Mouse (Mus musculus) limb, embryonic 13.5 days (tissue): ENCODE data around the gene Chchd4. TPM values are rescaled to one million over a fixed set of nuclear protein-coding genes. Genes with fewer than 3 reads are reported as not detected.

Experiments used
- ATAC-seq: fragments of 200-750 bp; cut with Nextera tagmentation; 2 replicates; pipeline ENCODE4 v1.8.0; 2017; ENCODE audit warnings: low read depth, moderate number of reproducible peaks, moderate TSS enrichment; ENCODE audit not compliant: low FRiP score
- H3K27ac ChIP-seq: fragments of 300-500 bp; sonication (generic); 2 replicates; pipeline ENCODE4 v1.5.1; 2015; ENCODE audit warnings: inconsistent platforms, mild to moderate bottlenecking, moderate library complexity
- H3K27me3 ChIP-seq: fragments of 300-500 bp; sonication (generic); 2 replicates; pipeline ENCODE4 v1.6.1; 2015; ENCODE audit warnings: mild to moderate bottlenecking, inconsistent platforms
- H3K36me3 ChIP-seq: fragments of 300-500 bp; sonication (generic); 2 replicates; pipeline ENCODE4 v1.6.1; 2015; ENCODE audit warnings: inconsistent platforms, mild to moderate bottlenecking, moderate library complexity
- H3K4me1 ChIP-seq: fragments of 300-500 bp; sonication (generic); 2 replicates; pipeline ENCODE4 v1.6.1; 2015; ENCODE audit warnings: inconsistent platforms
- H3K4me2 ChIP-seq: fragments of 300-500 bp; sonication (generic); replicated peaks from 2 replicates; pipeline ENCODE4 v1.6.1; 2015; ENCODE audit warnings: inconsistent platforms, mild to moderate bottlenecking, moderate library complexity
- H3K4me3 ChIP-seq: fragments of 300-500 bp; sonication (generic); 2 replicates; pipeline ENCODE4 v1.5.1; 2015; ENCODE audit warnings: moderate library complexity, mild to moderate bottlenecking, inconsistent platforms
- H3K9ac ChIP-seq: fragments of 300-500 bp; sonication (generic); 2 replicates; pipeline ENCODE4 v1.6.1; 2015; ENCODE audit warnings: mild to moderate bottlenecking, inconsistent platforms
- H3K9me3 ChIP-seq: fragments of 300-500 bp; sonication (generic); 2 replicates; pipeline ENCODE4 v1.6.1; 2016; ENCODE audit warnings: inconsistent platforms
- WGBS: fragments of 180-500 bp; shearing (Covaris S2); methylation state at CpG from one replicate; pipeline ENCODE4 v1.1.7; 2015; 5-methylcytosine and 5-hydroxymethylcytosine counted together
- polyA plus RNA-seq: library from polyadenylated mRNA; unstranded; fragments of >200 nt; fragmentation: Nextera tagmentation; extraction: Ambion mirVana; gene quantifications from 2 replicates; pipeline ENCODE4 v1.2.1, GENCODE M21; 2015

The Chchd4 gene
- polyA plus RNA-seq, 1 experiment from 2014 or later, result 22.6 TPM

- ATAC-seq, result no peak
- no peak overlapping the region for H3K4me2 ChIP-seq
- WGBS, result 89% methylated on average over 2 of the region's 2 CpGs
These were observed 2.6 kb downstream of the Chchd4 start for GRCm38 (mm10) chr6:91470712-91471111.

GRCm38 (mm10) chr6:91467106-91467505 lies 6.2 kb downstream of the Chchd4 start:
- Histone ChIP-seq H3K4me1 (peaks cover 7% of the 10 kb centered on the region), H3K36me3 (peaks cover 73% of the 10 kb centered on the region), H3K27ac (no peak overlapping the region), H3K4me3 (no peak overlapping the region), H3K4me2 (no peak overlapping the region), H3K9me3 (no peaks in the 10 kb centered on the region), H3K27me3 (no peaks in the 10 kb centered on the region), H3K9ac (no peak overlapping the region)
- ATAC-seq, result no peak
- WGBS, result 94% methylated on average over 1 of the region's 1 CpGs

More at GRCm38 (mm10) chr6:91470712-91471111, 2.6 kb downstream of the Chchd4 start:
- Histone ChIP-seq H3K4me3 (no peak overlapping the region), H3K4me1 (peaks cover 26% of the 10 kb centered on the region), H3K27ac (no peak overlapping the region), H3K9me3 (no peaks in the 10 kb centered on the region), H3K36me3 (peaks cover 41% of the 10 kb centered on the region), H3K27me3 (no peaks in the 10 kb centered on the region), H3K9ac (no peak overlapping the region)

GRCm38 (mm10) chr6:91465756-91466155 lies 7.6 kb downstream of the Chchd4 start:
- ATAC-seq, result no peak
- H3K27ac ChIP-seq, result no peak overlapping the region
- WGBS, result 86% methylated on average over 2 of the region's 2 CpGs
- no peaks in the 10 kb centered on the region for H3K27me3 ChIP-seq
- no peak overlapping the region for H3K4me2 ChIP-seq
- no peaks in the 10 kb centered on the region for H3K9me3 ChIP-seq
- no peak overlapping the region for H3K4me3 ChIP-seq
- H3K4me1 ChIP-seq, result no peaks in the 10 kb centered on the region
- peaks cover 73% of the 10 kb centered on the region for H3K36me3 ChIP-seq
- 0 out of 2 replicates have a peak overlapping the region, but pooled peaks have one; percentile 2 for H3K9ac ChIP-seq

- H3K27me3 ChIP-seq, result no peaks in the 10 kb centered on the region
- H3K9ac ChIP-seq, result no peak overlapping the region
- no peak overlapping the region for H3K27ac ChIP-seq
- H3K4me3 ChIP-seq, result no peak overlapping the region
- H3K4me2 ChIP-seq, result no peak overlapping the region
- no peak for ATAC-seq
- no peaks in the 10 kb centered on the region for H3K4me1 ChIP-seq
- H3K9me3 ChIP-seq, result no peaks in the 10 kb centered on the region
- WGBS, result 85% methylated on average over 1 of the region's 1 CpGs
- peaks cover 20% of the 10 kb centered on the region for H3K36me3 ChIP-seq
These were observed 13.9 kb downstream of the Chchd4 start for GRCm38 (mm10) chr6:91459471-91459870.

- ATAC-seq, result no peak
- H3K9me3 ChIP-seq, result no peaks in the 10 kb centered on the region
- no peak overlapping the region for H3K4me3 ChIP-seq
- H3K9ac ChIP-seq, result no peak overlapping the region
- no peaks in the 10 kb centered on the region for H3K36me3 ChIP-seq
- 37% methylated on average over 5 of the region's 5 CpGs for WGBS
- no peak overlapping the region for H3K4me2 ChIP-seq
- H3K4me1 ChIP-seq, result no peaks in the 10 kb centered on the region
- no peak overlapping the region for H3K27ac ChIP-seq
- 0 out of 2 replicates have a peak, but pooled peaks cover 4% of the 10 kb centered on the region for H3K27me3 ChIP-seq
These were observed 18.8 kb downstream of the Chchd4 start for GRCm38 (mm10) chr6:91454546-91454945.

- Histone ChIP-seq H3K36me3 (no peaks in the 10 kb centered on the region), H3K27ac (no peak overlapping the region), H3K4me2 (no peak overlapping the region), H3K4me1 (no peaks in the 10 kb centered on the region), H3K9ac (no peak overlapping the region), H3K9me3 (no peaks in the 10 kb centered on the region), H3K27me3 (0 out of 2 replicates have a peak, but pooled peaks cover 12% of the 10 kb centered on the region), H3K4me3 (no peak overlapping the region)
- no peak for ATAC-seq
- WGBS, result 61% methylated on average over 1 of the region's 1 CpGs
These were observed 21.3 kb downstream of the Chchd4 start for GRCm38 (mm10) chr6:91452056-91452455.

GRCm38 (mm10) chr6:91449472-91450225 lies 23.7 kb downstream of the Chchd4 start:
- no peak for ATAC-seq
- Histone ChIP-seq H3K9me3 (no peaks in the 10 kb centered on the region), H3K4me2 (no peak overlapping the region), H3K27ac (no peak overlapping the region), H3K4me1 (no peaks in the 10 kb centered on the region), H3K4me3 (no peak overlapping the region), H3K36me3 (no peaks in the 10 kb centered on the region), H3K9ac (no peak overlapping the region), H3K27me3 (0 out of 2 replicates have a peak, but pooled peaks cover 12% of the 10 kb centered on the region)
- 49% methylated on average over 3 of the region's 3 CpGs for WGBS

- ATAC-seq, result no peak
- Histone ChIP-seq H3K4me3 (no peak overlapping the region), H3K36me3 (no peaks in the 10 kb centered on the region), H3K27ac (no peak overlapping the region), H3K9ac (no peak overlapping the region), H3K27me3 (0 out of 2 replicates have a peak, but pooled peaks cover 12% of the 10 kb centered on the region), H3K9me3 (no peaks in the 10 kb centered on the region), H3K4me1 (peaks cover 5% of the 10 kb centered on the region), H3K4me2 (no peak overlapping the region)
- 81% methylated on average over 3 of the region's 3 CpGs for WGBS
These were observed 28.0 kb downstream of the Chchd4 start for GRCm38 (mm10) chr6:91445316-91445715.

- Histone ChIP-seq H3K9ac (peak overlapping the region; percentile 78), H3K36me3 (no peaks in the 10 kb centered on the region), H3K4me2 (peak overlapping the region; percentile 86), H3K4me3 (peak overlapping the region; percentile 68), H3K9me3 (no peaks in the 10 kb centered on the region), H3K27me3 (peaks cover 19% of the 10 kb centered on the region), H3K4me1 (peaks cover 5% of the 10 kb centered on the region), H3K27ac (peak overlapping the region; percentile 49; the same call in 1 of the 2 replicates)
- 3% methylated on average over 19 of the region's 19 CpGs for WGBS
- peak; percentile 39; the same call in 1 of the 2 replicates for ATAC-seq
These were observed 32.1 kb downstream of the Chchd4 start for GRCm38 (mm10) chr6:91441145-91441662.

- H3K27me3 ChIP-seq, result peaks cover 24% of the 10 kb centered on the region
- 2% methylated on average over 30 of the region's 30 CpGs for WGBS
- no peaks in the 10 kb centered on the region for H3K9me3 ChIP-seq
These were observed 32.7 kb downstream of the Chchd4 start for GRCm38 (mm10) chr6:91440474-91441144.

GRCm38 (mm10) chr6:91424151-91424550 lies 49.2 kb downstream of the Chchd4 start:
- H3K27me3 ChIP-seq, result peaks cover 17% of the 10 kb centered on the region; the same call in 1 of the 2 replicates
- no peaks in the 10 kb centered on the region for H3K36me3 ChIP-seq
- H3K4me1 ChIP-seq, result no peaks in the 10 kb centered on the region
- no peak overlapping the region for H3K4me2 ChIP-seq
- H3K27ac ChIP-seq, result no peak overlapping the region
- 64% methylated on average over 4 of the region's 4 CpGs for WGBS
- H3K4me3 ChIP-seq, result no peak overlapping the region
- no peaks in the 10 kb centered on the region for H3K9me3 ChIP-seq
- ATAC-seq, result no peak
- no peak overlapping the region for H3K9ac ChIP-seq

More at GRCm38 (mm10) chr6:91440474-91441144, 32.7 kb downstream of the Chchd4 start:
- H3K4me3 ChIP-seq, result peak overlapping the region; percentile 68
- peak overlapping the region; percentile 86 for H3K4me2 ChIP-seq
- peak overlapping the region; percentile 78 for H3K9ac ChIP-seq
- H3K36me3 ChIP-seq, result no peaks in the 10 kb centered on the region
- H3K27ac ChIP-seq, result peak overlapping the region; percentile 49; the same call in 1 of the 2 replicates
- peak; percentile 95 for ATAC-seq
- peaks cover 5% of the 10 kb centered on the region for H3K4me1 ChIP-seq

GRCm38 (mm10) chr6:91421629-91422028 lies 51.7 kb downstream of the Chchd4 start:
- Histone ChIP-seq H3K9ac (no peak overlapping the region), H3K27ac (no peak overlapping the region), H3K4me2 (no peak overlapping the region), H3K9me3 (no peaks in the 10 kb centered on the region), H3K4me1 (no peaks in the 10 kb centered on the region), H3K36me3 (no peaks in the 10 kb centered on the region), H3K4me3 (no peak overlapping the region), H3K27me3 (peaks cover 34% of the 10 kb centered on the region)
- ATAC-seq, result no peak
- 74% methylated on average over 4 of the region's 4 CpGs for WGBS
